Mouse (Mus musculus): ENCODE measurements around the gene Tbc1d1.

Gene Tbc1d1

Small RNA genes within 50 kb of the gene (microRNA-seq; reads per million reads assigned to microRNA genes)
- 0 reads per million in 2 experiments for gene Gm22395
